Mouse (Mus musculus) kidney, postnatal 25 days (tissue): Measurements from ENCODE around the gene Chpf2.
A peak's percentile ranks its signal among the peaks of the same experiment; 100 is the strongest.

ENCODE experiments used
- DNase-seq, 2 experiments: peaks; one replicate each; pipeline ENCODE4 v3.0.0; 2021; ENCODE audit warnings: mixed read lengths in 2 of 2

Gene Chpf2

GRCm38 (mm10) chr5:24605321-24605979 is 18.9 kb downstream of the Chpf2 start:
- DNase-seq = peak in 1 of 2 experiments; percentile 7

DNA sequence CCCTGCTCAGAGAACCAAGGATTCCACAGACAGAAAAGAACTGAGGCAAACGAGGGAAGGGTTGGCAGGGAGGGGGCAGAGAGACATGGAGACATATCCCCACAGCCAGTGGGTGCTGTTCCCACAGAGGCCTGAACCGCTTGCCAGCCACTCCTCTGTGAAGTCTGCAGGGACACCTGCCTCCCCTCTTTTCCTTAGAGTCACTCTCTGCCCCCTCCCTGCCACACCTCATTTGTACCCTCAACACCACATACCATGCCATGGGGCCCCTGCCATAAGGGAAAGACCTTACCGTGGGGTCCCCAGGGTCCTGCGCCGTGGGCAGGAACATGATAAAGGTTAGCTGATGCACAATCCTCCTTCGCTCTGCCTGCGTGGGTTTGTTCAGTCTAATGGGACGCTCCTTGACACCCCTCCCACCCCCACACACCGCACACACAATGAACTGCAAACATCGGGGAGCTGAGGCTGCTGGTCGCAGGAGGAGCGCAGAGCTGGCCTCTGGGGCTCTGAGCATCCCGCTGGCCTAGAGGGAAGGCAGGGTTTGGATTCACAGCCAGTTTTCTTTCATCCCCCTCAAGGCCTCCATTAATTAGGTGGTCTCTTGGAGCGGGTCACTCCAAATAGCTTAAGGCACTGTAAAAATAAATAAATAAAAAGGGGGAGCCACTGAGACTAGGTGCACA is 19.6 kb downstream of the Chpf2 start:
- DNase-seq = peak in 1 of 2 experiments; percentile 38

- no peak for DNase-seq
Measured at GRCm38 (mm10) chr5:24609388-24609787, 22.8 kb downstream of the Chpf2 start.

- peak; percentile 81 to 84 for DNase-seq
Measured at GRCm38 (mm10) chr5:24611366-24612301, 25.1 kb downstream of the Chpf2 start.

DNA sequence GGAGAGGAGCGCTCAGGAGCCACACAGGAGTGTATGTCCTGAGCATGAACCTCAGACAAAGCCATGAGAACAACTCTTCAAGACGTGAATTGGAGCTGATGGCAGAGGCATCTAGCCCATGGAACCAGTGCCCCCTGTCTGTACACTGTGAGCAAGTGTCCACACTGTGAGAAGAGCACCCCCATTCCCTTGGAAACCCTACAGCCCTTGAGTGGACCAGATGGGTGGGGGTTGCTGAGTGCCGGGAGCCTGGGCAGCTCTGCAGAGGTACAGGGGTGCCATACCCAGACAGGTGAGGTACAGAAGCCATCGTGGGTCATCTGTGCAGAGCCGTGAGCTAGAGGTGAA is 25.7 kb downstream of the Chpf2 start:
- DNase-seq = no peak

DNA sequence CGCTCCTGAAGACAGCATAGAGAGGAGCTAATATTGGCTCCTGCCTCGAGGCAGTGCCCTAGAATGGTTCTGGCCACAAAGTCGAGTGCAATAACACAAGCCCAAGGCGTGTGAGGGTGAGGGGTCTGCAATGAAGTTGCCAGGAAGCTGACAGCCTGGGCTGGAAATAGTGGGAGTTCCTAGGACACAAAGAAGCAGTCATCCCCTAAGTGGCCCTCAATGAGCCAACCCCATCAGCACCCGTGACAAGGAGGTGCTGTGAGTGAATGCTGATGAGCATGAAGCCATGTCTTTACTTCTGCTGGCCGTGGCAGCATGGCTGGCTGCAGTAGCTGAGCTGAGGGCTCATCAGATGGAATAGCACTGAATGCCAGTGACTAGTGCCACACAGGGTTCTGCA is 28.6 kb downstream of the Chpf2 start:
- DNase-seq = no peak

- no peak for DNase-seq
Measured at GRCm38 (mm10) chr5:24618921-24619320, 32.4 kb downstream of the Chpf2 start.

GRCm38 (mm10) chr5:24620116-24620515 is 33.6 kb downstream of the Chpf2 start:
- DNase-seq = peak; percentile 53 to 82

DNA sequence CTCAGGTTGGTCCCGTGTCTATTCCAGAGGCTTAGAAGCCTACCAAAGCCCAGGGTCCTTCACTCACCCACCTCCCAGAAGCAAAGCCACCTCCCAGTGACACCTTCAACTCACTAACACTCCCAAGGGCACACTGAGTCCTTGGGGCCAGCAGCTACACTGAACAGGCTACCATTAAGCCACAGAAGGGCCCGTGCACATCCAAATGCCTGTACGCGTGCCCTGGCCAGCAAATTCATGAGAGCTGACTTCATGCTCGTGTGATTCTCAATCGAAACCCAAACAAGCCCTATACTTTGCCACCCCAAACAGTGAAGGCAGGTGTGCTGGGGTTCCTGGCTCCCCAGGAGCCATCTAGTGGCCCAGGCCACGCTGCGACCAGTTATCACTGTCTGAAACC is 34.1 kb downstream of the Chpf2 start:
- peak in 1 of 2 experiments; percentile 54 for DNase-seq

DNA sequence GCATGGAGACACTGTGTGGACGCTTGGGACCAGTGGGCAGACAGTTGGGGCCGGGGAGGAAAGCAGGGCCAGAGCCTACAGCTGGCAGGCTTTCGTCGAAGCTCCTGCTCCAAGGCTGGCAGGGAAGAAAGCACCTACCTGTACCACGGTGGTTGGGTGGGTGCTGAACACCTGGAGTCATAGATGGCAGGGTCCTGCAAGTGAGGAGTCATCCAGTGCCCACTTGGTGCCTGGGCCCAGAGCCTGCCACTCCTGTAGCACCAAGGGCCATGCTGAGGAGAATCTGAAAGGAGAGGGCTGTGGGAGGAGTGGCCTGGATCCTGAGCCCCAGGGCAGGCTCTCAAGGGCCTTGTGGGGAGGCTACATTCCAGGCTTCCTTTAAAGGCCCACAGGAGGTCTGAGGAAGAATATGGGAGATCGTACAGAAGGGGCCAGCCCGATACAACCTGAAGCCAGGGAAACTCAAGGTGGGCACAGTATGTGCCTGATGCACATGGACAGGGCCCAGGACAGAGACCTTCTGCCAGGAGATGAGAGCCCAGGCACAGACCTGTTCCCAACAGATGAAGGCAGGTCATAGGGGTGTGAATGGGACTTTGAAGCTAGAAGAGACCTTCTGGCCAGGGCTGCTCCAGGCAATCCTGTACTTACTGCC is 36.0 kb downstream of the Chpf2 start:
- DNase-seq = peak in 1 of 2 experiments; percentile 33

GRCm38 (mm10) chr5:24623041-24623985 is 36.8 kb downstream of the Chpf2 start:
- DNase-seq = peak in 1 of 2 experiments; percentile 35

DNA sequence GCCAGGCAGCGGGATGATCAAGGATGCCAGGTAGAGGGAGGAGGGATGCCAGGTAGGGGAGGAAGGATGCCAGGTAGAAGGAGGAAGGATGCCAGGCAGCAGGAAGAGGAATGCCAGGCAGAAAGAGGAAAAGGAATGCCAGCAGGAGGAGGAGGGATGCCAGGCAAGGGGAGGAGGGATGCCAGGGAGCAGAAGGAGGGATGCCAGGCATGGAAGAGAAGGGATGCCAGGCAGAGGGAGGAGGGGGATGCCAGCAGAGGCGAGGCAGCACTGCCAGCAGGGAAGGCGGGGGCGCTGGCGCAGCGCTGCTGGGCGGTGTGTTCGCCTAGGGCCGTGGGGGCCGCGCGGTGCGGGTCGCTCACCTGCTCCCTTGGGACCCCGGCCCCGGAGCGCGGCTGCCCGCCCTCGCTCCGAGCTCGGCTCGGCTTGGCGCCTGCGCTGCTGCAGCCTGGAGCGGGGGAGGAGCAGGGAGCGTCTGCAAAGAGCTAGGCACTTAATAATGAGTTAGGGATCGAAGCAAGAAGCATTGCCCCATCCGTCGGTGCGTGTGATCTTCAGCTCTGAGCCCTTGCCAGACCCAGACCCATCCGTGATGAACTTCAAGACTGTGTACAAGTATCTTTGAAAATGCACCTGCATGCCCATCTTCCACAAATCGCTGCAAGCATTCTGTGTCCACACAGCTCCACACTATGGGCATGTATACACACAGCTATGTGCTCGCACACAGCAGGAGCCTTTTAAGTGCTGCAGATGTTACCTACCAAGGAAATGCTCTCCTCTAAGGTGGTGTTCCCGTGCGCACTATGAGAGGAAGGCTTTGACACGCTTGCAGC is 37.7 kb downstream of the Chpf2 start, which contains the start of gene Smarcd3:
TSS of gene Smarcd3 (minus strand) at position 426 of the 836 bp plus-strand sequence.
- DNase-seq = peak; percentile 33 to 54

- peak in 1 of 2 experiments; percentile 23 for DNase-seq
Measured at GRCm38 (mm10) chr5:24624822-24625120, 38.2 kb downstream of the Chpf2 start.

DNA sequence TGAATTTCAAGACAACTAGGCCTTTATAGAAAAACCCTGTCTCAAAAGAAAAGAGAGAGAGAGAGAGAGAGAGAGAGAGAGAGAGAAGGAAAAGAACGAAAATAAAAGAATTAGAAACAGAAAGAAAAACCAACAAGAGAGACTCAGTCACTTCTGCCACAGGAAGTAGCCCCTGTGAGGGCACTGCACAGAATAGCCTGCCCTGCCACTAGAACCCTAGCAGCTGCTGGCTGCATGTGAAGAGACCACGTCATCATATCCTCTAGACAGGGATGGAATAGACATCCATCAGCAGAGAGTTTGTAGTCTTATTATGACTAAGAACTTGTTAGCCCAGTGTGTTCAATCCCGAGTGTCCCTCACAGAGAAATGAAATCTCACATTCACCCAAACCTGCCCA is 43.2 kb downstream of the Chpf2 start:
- DNase-seq = no peak

DNA sequence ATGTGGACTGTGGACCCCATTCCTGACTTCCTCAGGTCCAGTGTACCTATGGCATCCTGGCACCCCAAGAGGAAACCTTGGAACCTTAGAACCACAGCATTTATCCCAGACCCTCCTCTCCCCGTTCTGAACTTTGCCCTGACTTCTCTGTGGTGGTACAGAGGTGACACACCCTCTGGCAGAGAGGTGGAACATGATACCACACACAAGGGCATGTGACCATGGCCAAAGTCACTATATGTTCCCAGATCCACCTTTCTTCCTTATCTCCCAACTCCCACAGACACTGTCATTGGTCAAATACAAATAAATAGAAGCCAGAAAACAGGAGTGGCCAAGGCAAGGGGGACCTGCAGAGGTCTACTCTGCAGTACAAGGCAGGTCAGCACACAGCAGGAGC is 48.6 kb downstream of the Chpf2 start:
- DNase-seq = no peak

DNA sequence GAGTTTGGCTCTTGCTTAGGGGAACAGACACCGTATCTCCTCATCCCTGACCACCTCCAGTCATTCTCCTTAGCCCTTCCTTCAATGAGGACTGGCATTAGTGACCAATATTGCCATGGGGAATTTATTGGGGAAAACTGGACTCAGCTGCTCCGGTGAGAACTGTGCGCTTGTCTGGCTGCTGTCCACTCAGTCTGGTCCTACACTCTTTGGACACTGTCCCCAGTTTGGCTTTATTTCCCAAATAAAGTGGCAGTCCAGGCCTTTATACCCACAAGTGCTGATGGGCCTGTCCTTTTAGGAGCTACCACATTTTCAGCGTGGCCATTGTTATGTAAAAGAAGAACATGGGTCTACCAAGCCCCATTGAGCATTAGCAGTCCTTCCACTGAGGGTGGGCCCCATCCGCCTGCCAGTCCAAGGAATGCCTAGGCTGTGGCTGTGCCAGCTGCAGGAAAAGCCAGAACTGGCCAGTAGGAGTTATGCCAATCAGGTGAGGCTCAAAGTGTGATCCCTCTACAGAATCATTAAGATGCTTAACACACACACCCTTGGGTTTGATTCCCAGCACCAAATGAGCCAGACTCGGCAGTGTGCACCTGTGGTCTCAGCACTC is 49.1 kb downstream of the Chpf2 start:
- no peak for DNase-seq

DNA sequence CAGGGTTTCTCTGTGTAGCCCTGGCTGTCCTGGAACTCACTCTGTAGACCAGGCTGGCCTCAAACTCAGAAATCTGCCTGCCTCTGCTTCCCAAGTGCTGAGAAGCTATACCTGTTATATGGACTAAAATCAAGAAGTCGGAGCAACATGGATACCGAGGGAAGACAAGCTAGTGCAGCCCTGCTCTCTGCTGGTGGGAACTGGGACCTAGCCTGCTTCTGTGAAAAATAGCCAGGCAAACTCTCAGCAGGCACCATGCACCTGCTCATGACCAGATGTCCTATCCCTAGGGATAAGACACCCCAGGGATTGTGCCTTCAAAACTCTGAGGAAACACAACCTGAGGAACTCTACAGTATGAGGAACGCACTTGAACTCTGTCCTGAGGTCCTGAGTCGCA is 50.4 kb downstream of the Chpf2 start:
- DNase-seq = peak in 1 of 2 experiments; percentile 29

GRCm38 (mm10) chr5:24638131-24638530 is 51.6 kb downstream of the Chpf2 start:
- DNase-seq = no peak

DNA sequence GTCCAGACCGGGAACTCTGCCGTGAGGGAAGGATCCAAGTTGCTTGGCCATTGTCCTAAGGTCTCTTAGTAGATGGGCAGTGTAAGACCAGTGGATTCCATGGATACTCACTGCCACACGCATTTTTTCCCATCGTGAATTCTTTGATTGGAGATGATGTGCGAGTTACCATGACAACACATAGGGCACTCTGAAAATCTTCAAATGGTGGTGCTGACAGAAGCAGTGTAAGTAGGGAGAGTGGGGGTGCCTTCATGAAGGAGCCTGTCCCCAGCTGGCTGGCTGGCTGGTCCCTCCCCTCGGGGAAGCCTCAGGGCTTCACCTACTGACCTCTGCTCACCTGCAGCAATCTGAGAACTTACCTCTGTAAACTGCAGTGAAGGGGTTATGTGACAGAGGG is 52.5 kb downstream of the Chpf2 start:
- DNase-seq = no peak
